Mouse (Mus musculus): ENCODE results near the gene Gm3543. TPM values are rescaled to one million over a fixed set of nuclear protein-coding genes. Genes with fewer than 3 reads are reported as not detected.

The Gm3543 gene
- polyA plus RNA-seq (2017; shearing (Covaris generic)), result not detected

DNA sequence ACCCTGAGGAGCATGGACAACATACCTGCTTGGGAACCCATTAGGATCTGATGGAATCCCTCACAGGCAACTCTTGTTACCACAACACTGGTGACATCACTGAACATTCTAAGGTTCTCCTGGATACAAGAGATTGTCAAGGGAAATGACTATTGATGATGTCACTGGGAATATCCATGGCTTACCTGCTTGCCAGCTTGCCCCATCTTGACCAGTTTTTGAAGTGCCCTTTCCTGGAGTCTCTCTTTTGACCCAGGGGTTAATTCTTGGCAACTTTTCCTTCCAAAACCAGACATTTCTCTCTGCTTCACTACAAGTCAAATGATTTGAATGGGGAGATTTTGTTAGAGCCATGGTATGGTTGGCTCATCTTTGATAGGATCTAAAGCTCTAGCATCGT lies at the start of gene Gm3543:
Gm3543 (minus strand) TSS at position 101 of the 400 bp plus-strand sequence.

GRCm38 (mm10) chr14:41967827-41968226 lies 15.3 kb downstream of the Gm3543 start, which contains the start of gene Gm6401:
Gm6401 (minus strand) TSS chr14:41967927.

GRCm38 (mm10) chr14:41943695-41944094 lies 39.4 kb downstream of the Gm3543 start, which contains the start of gene 1700024B05Rik:
1700024B05Rik (plus strand) TSS chr14:41943995.

Other genes with a start within 250 kb of the Gm3543 start
- not detected for gene Gm7929, start 232.7 kb downstream of the Gm3543 start, polyA plus RNA-seq (2017; shearing (Covaris generic))
- not detected for gene Gm47189, start 210.9 kb downstream of the Gm3543 start, polyA plus RNA-seq (2017; shearing (Covaris generic))
- gene Gm7980, start 76.0 kb downstream of the Gm3543 start, polyA plus RNA-seq (2017; shearing (Covaris generic)), result not detected
- gene 1700049E17Rik1, start 58.4 kb downstream of the Gm3543 start, polyA plus RNA-seq (2017; shearing (Covaris generic)), result not detected
- not detected for gene 1700024B05Rik, start 39.3 kb downstream of the Gm3543 start, polyA plus RNA-seq (2017; shearing (Covaris generic))
- not detected for gene Gm6401, start 15.4 kb downstream of the Gm3543 start, polyA plus RNA-seq (2017; shearing (Covaris generic))
- not detected for gene Gm7951, start 134.0 kb upstream of the Gm3543 start, polyA plus RNA-seq (2017; shearing (Covaris generic))
- gene Gm17027, start 179.3 kb upstream of the Gm3543 start, polyA plus RNA-seq (2017; shearing (Covaris generic)), result not detected
- gene Gm3573, start 207.5 kb upstream of the Gm3543 start, polyA plus RNA-seq (2017; shearing (Covaris generic)), result not detected